Mouse (Mus musculus) heart, adult 2 months (tissue): ENCODE data around the gene Ypel1.

Experiments used
- CTCF ChIP-seq: fragments of 200-600 bp; IDR thresholded peaks from 2 replicates; pipeline ENCODE4 v1.8.1; 2022; ENCODE audit warnings: antibody characterized with exemption, mild to moderate bottlenecking, moderate library complexity
- POLR2A ChIP-seq: fragments of 200-500 bp; IDR thresholded peaks from 2 replicates; pipeline ENCODE4 v1.6.1; 2011; ENCODE audit warnings: mild to moderate bottlenecking, low read depth, low read length, control low read depth; ENCODE audit not compliant: insufficient read depth

- TF ChIP-seq CTCF (no peak), POLR2A (no peak)
Measured at GRCm38 (mm10) chr16:17049886-17050285, 19.6 kb upstream of the Ypel1 start.
